Mouse (Mus musculus): ENCODE results near the gene Nfix.
A peak's percentile ranks its signal among the peaks of the same experiment; 100 is the strongest.

Gene Nfix

DNA sequence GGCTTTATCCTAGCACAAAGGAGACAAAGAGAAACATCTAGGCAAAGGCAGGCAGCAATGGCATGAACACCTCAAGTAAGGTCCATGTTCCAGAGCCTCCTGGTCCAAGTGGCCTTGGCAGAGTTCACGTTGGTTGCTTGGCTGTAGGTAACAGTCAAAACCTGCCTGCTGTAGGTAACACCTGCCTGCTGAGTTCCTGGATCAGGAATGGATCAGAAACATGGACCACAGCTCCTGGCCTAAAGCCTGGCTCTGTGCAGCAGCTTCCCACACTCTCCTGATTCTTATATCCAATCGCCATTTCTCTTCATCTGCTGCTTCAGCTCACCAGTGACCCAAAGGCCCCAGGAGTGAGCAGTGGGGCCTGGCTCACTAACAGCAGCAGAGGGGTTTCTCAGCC is 65.5 kb downstream of the Nfix start:
- DNase-seq: no peak

DNA sequence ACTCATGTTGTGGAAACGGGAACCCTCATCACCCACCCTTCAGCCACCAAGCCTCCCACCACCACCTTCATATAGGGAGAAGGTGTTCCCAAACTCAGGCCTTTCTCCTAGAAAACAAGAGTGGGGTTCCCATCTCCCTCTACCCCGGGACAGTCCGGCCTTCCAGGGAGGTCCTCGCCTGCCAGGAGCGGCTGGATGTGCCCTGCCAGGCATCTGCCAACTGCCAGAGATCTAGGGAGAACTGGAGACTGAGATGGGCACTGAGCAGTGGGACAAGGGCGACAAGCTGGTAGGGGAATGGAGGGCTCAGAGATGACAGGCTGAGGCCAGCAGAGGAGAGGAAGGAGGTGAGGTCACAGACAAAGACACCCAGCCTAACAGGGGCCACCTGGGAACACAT is 66.2 kb downstream of the Nfix start:
- no peak for DNase-seq

DNA sequence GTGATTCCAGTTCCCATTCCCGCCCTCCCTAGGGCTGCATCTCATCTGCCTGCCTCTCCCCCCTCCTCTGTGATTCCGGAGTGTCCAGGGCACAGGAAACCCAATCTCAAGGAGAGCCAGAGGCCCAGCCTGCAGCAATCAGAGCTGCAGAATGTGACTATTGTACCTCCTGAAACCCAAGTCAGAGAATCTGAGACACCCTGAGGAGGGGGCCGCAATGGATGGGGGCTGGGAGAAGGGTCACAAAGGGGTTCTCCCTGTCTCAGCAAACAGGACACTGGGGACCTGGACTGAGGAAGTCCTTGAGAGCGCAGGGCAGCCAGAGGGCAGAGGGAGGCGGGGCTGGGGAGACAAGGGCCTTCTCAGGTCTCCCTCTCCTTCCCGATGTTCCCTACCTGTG is 67.1 kb downstream of the Nfix start:
- DNase-seq: no peak

DNA sequence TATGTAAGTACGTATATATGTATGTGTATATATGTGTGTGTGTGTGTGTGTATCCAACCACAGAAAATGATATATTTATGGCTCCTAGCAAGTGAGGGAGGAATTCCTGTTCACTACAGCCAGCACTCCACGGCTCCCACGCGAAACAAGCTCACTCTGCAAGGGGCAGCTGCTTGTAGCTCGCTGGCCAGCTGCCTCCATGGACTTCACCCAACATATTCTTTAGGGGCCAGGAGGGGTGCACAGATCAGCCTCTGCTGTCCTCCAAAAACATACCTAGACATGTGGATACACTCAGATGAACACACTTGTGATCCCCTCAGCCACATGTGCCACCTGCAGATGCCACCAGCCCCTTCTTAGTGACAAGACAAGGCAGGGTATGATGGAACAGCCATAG is 67.6 kb downstream of the Nfix start:
- peak; percentile 53 to 64 for DNase-seq

DNA sequence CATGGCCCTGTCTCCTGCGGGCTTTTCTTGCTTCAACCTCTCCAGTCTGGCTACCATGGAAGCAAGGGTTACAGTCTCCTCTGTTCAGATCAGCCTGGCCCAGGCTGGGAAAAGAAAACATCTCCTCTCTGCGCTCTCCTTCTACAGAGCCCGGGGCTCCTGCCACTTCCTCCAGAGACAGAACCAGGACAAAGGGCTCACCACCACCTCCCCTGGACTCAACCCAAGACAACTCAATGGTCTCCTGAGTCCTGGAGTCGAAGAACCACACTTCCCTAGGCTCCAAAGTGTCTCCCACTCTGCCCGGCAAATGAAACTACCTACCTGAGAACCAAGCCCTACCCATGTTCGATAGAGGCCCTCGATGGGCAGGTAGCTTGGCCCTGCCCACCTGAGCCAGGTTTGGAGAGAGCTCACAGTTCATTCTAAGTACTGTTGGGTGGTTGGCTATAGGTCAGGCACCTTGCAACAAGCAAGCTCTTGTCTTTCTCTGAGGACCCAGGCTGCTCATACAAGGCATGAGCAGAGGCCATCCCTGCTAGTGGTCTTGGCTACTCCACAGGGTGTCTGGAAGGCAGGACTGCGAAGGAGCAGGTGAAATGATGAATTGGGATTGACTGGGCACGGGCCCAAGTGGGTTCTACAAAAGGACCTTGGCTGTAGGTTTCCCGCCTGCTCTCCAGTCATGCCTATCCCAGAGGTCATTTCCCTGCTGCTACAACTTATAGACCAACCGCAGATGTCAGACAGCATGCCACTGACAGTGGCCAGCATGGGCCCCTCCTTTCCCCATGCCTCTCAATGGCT is 68.6 kb downstream of the Nfix start:
- DNase-seq: no peak

DNA sequence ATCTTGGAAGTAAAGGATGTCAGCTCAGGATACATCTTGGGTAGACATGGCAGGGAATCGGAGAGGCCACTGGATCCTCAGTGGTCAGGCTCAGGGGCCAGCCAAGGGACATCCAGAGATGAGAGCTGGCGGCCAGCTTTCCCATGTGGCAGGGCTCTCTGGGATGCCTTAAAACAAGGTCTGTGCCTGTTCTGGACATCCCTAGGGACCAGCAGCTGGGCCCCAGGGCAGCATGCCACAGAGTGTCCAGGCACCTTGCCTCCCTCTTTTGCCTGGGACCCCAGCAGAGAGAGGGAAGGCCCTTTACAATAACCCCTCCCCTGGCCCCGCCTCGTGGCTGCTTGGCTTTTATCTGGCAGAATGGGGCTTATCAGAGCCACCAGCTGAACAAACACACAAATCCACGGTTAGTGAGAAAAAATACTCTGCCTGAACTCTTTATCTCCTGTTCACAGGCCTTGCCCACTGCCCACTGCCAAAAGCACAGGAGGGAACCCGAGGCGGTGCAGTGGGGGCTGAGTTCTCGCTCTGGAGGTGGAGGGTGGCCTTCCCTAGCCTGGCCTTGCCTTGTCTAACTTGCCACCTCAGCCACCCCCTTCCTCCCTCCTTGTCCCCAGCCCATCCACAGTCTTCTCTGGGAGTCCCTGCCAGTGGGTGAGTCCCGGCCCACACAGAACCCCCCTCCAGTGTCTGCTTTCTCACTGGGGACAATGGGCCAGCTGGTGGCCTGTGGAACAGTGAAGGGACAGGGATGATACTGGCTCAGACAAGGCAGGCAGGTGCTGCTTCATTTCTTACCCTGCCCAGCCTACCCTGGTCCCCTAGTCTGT is 69.4 kb downstream of the Nfix start:
- peak; percentile 45 to 57 for DNase-seq

DNA sequence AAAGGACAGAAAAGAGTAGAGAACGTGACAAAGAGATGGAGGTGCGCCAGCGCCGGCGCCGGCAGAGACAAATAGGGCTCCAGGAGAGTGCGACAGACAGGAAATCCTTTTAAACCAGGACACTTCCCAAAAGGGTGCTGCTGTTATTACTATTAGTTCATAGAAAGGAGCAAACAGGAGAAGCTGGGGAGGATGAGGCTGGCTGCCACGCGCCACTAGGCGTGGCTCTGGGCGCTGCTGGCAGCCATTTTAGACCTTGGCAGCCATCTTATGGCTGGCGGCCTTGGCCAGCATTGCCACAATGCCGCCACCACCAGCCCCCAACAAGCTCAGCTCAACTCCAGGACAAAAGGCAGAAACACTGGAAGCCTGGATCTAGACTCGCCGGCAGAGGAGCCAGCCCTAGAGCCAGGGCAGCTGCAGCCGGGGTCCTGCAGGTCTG is 70.2 kb downstream of the Nfix start:
- peak in 1 of 2 experiments; percentile 55 for DNase-seq

DNA sequence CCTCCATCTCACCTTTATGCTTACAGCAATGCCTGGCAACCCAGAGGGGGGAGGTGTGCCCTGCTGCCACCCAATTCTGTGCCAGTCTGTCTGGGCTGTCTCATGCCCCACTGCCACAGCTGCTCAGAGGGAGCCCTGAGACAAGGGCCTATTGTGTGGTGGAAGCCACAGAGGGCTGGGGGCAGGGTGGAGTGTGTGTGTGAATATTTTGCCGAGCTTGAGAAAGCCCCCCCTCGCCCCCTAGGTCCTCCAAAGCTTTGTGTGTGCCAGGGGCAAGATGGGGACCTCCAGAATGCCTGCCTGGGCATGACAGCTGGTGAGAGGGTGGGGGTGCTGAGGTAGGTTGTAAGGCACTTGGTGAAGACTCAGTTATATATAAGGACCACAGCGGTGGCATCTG is 71.7 kb downstream of the Nfix start:
- peak; percentile 47 to 60 for DNase-seq

DNA sequence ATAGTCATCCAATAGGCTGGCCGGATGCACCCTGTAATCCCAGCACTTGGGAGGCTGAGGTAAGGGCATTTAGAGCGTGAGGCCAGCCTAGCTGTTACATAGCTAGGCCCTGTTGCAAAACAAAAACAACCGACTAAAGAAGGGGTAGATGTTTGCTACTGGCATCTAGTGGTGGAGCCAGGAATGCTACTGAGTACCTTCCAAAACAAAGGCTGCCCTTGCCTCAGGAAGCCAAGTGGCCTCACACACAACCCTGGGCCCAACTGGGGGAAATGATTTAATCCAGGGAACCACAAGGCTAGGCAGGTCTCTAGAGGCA is 74.2 kb downstream of the Nfix start:
- peak in 1 of 2 experiments; percentile 54 for DNase-seq

DNA sequence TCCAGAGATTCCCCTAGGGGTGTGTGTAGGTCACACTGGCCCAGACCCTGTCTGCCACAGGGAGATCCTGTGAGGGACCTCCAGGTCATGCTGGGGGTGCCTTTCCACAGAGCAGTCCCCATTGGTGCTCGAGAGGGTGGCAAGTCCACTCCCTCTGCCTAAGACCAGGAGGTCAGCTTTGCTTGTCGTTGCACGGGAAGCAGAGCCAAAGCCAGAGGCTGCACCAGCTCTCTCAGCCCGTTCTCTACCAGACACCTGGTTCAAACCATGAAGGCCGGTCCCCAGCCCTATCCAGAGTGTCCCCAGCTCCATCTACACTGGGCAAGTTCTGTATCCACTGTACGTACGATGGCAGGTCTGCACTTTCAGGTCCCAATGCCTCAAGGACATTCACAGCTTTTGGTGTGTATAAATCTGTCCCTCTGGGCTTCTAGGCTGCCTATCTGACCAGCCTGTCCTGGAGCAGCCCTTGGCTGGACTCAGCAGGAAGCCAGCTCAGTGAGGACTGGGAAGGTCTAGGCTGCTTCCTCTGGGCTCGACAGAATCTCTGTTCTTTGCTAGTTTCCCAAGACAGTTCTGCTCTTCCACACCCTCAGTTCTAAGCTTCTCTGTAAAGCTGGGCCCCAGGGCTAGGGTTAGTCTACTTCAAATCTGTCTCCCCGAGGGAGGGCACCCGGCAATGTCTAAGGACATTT is 74.8 kb downstream of the Nfix start:
- no peak for DNase-seq

DNA sequence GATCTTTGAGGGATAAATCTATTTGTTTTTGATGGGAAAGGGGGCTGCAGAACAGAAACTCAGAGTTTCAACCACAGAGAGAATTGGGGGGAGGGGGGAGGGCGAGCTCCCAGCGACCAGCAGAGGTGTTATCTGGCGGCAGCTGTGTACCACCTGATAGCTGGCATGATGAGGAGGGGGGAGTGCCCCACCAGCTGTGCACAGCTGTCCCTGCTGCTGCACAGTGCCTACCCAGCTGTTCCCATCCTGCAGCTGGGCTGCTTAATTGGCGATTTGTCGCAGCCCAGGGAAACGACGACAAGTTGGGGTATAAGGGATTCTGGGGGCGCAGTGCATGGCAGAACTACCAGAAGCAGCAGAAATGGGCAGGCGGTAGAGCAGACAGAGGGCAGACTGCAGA is 75.5 kb downstream of the Nfix start:
- no peak for DNase-seq

DNA sequence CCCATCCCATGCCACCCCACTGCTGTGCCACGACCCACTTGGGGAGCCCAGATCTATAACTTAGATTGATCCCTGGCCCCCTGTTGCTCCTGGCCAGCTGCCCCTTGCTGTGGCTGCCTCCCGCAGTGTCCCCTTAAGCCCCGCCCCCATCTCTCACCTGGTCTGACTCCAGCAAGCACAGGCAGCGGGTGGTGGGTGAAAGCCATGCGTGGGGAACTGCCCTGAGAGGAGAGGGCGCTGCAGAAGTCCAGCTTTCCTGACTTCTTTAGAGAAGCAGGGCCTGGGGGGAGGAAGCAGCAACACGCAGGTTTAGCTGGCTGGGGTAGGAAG is 76.6 kb downstream of the Nfix start:
- peak in 1 of 2 experiments; percentile 68 for DNase-seq

DNA sequence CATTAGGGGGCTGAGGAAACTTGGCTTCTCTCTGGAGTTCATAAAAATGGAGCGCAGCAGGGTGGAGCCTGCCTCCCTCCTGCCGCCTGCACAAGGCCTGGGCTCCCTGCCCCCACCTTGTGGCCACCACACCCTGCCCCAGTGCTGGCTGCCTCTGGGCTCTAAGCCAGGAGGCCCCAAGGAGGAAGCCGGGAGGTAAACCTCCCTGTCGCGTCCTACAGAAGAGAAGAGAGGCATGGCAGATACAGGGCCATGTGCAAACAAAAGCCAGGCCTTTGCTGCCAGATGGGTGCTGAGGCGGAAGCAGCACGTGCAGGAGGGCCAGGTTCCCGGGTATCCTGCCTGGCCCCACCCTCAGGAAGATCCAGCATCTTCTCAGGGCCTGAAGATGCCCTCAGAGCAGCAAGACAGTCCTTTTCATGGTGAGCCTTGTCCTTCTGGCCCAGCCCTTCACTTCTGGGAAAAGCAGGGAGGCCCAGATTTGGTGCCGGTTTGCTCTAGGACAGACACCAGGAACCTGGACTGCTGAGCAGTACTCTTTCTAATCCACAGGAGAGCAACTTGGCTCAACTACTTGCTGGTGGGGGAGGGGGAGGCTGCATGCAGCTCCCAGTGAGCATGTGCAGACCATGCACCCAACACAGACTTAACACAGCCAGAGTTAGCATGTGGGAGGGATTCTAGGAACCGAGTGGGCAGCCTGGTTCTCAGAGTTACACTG is 77.1 kb downstream of the Nfix start, which contains the start of gene G430095P16Rik:
TSS of gene G430095P16Rik (plus strand) at position 158 of the 721 bp plus-strand sequence.
- peak; percentile 77 to 85 for DNase-seq

DNA sequence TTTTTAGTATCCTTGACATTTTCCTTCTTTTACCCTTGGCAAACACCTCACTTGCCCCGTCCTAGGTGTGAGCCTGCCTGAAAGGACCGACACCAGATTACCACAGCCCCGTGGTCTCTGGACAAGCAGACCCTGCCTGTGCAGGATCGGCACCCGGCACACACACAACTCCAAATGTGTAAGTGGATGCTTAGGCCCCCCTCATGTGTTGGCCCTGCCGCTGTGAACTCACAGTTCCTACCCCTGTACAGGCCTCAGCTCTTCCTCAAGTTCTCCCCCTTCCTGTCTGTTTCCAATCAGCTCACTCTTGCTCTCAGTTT is 77.7 kb downstream of the Nfix start:
- DNase-seq: no peak

DNA sequence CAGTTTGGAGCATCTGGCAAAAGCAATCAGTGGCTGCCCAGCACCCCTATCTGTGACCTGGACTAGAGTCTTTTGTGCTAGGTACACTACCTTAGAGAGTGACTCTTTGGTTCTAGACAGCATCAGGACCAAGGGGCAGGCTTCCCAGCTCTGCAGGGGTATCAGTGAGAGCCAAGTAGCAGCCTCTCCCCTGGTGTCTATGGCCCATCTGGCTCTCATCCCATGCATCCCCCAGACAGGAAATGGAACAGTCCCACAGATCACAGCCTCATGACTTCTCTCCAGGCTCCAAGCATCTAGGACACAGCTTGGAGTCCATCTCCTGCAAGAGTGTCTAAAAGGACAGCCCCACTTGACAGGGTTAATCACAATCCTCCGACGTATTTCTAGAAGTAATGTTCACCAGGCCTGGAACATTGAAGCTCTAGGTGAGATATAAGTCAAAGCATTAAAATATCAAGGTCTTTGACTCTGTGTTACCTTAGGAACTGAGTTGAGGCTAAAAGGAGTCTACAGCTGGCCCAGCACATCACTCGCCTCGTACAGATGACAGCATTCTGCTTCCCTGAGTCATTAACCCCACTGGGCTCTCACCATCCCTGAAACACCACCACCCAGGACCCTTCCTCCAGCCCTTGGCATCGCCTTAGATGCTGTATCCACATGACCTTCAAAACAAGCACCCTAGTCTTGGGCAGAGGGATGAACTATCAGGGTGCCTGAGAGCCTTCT is 81.0 kb downstream of the Nfix start:
- DNase-seq: no peak

DNA sequence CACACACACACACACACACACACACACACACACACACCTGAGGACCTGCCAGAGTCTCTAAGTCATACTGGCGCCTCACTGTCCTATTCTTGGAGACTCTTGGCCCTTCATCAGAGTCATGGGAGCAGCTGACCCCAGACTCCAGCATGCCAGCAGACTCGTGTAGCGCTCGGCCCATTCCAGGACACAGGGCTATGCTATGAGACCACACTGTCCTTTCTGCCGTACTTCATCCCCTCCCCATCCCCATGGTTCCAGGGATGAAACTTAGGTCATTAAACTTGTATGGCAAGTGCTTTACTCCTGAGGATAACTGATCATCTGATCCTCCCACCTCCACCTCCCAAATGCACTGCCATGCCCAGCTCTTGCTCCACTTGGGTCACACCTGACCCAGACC is 81.7 kb downstream of the Nfix start:
- DNase-seq: no peak

DNA sequence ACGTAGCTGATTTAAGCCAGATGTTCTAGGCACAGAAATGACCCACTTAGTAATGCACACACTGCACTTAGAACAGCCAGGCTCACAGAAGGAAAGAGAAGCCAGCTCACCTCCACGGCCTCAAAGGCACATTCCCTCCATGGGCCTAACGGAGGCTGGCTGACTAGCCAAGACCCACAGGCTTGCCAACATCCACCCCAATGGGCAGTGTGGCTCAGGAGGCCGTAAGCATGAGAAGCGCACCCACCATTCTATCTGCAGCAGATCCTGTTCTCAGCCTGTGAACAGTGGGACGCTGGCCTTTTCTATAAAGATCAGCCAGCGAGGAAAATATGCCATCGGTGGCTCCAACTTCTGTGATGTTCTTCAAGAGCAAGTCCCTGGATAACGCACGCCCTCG is 83.4 kb downstream of the Nfix start:
- DNase-seq: no peak

DNA sequence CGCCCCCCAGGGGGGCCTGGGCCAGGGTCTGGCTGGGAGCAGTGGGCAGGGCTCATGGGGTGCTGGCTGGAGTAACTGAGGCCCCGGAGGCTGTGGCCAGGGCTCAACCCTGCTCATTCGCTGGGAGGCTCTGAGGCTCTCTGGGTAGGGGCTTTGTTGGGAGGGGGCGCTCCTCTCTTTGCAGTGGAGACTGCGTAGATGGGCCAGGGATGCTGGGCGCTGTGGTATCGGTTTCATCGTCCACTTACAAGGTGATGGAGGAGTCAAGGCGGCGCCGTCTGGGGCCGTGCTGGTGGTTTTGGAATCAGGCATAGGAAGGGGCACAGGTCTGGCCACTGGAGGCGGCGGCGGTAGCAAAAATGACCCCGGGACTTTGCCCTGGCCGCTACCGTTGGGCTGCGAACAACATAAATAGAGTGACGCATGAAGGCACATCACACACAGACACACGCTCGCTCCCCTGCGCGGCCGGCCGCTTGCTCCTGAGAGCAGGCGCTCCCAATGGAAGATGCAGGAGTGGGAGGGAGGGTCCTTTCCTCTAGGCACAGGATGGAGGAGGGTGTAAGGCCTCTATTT is 84.2 kb downstream of the Nfix start:
- peak in 1 of 2 experiments; percentile 66 for DNase-seq

DNA sequence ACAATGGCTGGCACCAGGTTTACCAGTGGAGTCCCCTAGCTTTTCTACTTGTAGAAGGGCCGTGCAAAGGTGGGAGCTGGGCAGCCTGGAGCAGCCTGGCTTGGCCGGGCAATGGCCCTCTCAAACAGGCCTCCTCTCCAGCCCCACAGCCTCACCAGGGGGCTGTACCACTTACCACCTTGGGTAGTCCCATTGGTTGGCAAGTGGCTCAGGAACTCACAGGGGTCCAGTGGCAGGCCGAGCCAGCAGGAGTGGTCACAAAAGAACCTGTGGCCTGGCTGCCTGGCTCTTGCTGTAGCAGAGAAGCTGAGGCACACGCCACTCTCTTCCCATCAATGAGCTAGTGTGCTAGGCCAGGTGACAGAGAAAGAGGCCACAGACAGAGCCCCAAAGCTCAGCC is 86.0 kb downstream of the Nfix start:
- DNase-seq: no peak

DNA sequence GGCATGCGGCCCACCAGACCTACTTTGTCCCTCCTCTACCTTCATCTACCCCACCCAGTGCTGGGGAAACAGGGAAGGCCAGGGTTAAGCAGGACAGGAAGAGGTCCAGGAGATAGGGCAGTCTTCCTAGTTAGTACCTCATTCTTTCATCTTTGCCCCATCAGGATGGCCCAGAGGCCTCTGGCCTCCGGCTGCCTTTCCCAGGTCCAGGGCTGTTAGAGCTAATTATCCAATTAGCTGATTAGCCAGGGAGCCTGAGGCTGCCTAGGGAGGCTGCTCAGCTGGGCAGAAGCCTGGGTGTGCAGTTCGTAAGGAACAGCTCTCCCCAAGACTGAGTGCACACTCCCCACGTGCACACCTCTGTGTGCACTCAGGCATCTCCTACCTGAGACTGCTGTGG is 86.8 kb downstream of the Nfix start:
- DNase-seq: no peak

DNA sequence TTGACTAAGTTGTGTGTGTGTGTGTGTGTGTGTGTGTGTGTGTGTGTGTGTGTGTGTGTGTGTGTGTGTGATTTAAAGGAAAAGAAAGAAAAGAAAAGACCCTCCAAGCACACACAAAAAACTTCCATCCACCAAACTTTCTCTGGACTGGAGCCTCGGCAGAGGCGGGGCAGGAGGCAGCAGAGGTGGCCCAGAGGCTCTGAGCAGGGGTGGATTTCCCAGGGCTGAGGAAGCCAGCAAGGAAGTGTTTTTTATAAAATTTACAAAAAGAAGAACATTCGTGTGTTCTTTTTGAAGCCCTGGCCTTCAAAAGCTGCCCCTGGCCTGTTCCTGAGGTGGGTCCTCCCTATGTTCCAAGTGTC is 87.4 kb downstream of the Nfix start:
- no peak for DNase-seq

Data from kidney, postnatal 4 days (tissue).